Mouse (Mus musculus) MEL (cell line): ENCODE data around the gene Celsr1.

Experiments
- CTCF ChIP-seq, 3 experiments: IDR thresholded peaks in 2 of 3; conservative IDR thresholded peaks in 1 of 3; 2 replicates each; pipeline ENCODE4 v1.5.1; 2011 to 2012; ENCODE audit warnings: low read length in 3 of 3, low read depth in 2 of 3, mild to moderate bottlenecking in 2 of 3, improper control_type of control experiment in 1 of 3, inconsistent platforms in 1 of 3, mixed read lengths in 1 of 3, moderate library complexity in 1 of 3; ENCODE audit not compliant: control insufficient read depth in 1 of 3, insufficient read depth in 1 of 3, poor library complexity in 1 of 3, severe bottlenecking in 1 of 3
- E2F4 ChIP-seq: IDR thresholded peaks from 2 replicates; pipeline ENCODE4 v1.6.1; 2011; ENCODE audit warnings: low read depth, low read length, improper control_type of control experiment, borderline replicate concordance
- KAT2A ChIP-seq: conservative IDR thresholded peaks from 2 replicates; pipeline ENCODE4 v1.6.1; 2012; ENCODE audit warnings: low read depth, low read length, improper control_type of control experiment, inconsistent platforms
- SMC3 ChIP-seq: IDR thresholded peaks from 2 replicates; pipeline ENCODE4 v1.6.1; 2011; ENCODE audit warnings: low read depth, low read length, improper control_type of control experiment
- TAL1 ChIP-seq: IDR thresholded peaks from 2 replicates; pipeline ENCODE4 v1.6.1; 2012; ENCODE audit warnings: mild to moderate bottlenecking, inconsistent platforms, low read length, moderate library complexity, mixed read lengths

- TF ChIP-seq SMC3, result no peak
- TF ChIP-seq KAT2A, result no peak
- no peak for TF ChIP-seq E2F4
- no peak for TF ChIP-seq CTCF (IDR thresholded peaks at IDR 0.05 in 2 of 3, conservative IDR thresholded peaks at IDR 0.05 in 1 of 3; ENCODE audit: control insufficient read depth in 1 of 3, insufficient read depth in 1 of 3, low read depth in 2 of 3, low read length in 3 of 3, poor library complexity in 1 of 3, severe bottlenecking in 1 of 3)
- TF ChIP-seq TAL1, result no peak
Measured at GRCm38 (mm10) chr15:85970441-85970840, 63.1 kb downstream of the Celsr1 start.
